Mouse (Mus musculus) right cerebral cortex, adult 2 months (tissue): ENCODE measurements around the gene Sfmbt2.

Experiments used
- DNase-seq, 2 experiments: peaks; one replicate each; pipeline ENCODE4 v3.0.0; 2021 to 2022; ENCODE audit warnings: low spot score in 2 of 2

The Sfmbt2 gene

GRCm38 (mm10) chr2:10372776-10373507 is 2.6 kb downstream of the Sfmbt2 start:
- peak; percentile 11 to 36 for DNase-seq

GRCm38 (mm10) chr2:10373508-10374206 is 3.3 kb downstream of the Sfmbt2 start:
- peak; percentile 12 to 27 for DNase-seq

- DNase-seq = peak; percentile 11 to 39
Observed at GRCm38 (mm10) chr2:10374207-10375023, 4.1 kb downstream of the Sfmbt2 start.

- peak; percentile 47 to 50 for DNase-seq
Observed at GRCm38 (mm10) chr2:10375024-10375372, 4.7 kb downstream of the Sfmbt2 start.

- DNase-seq = no peak
Observed at GRCm38 (mm10) chr2:10389988-10390387, 19.7 kb downstream of the Sfmbt2 start.

- no peak for DNase-seq
Observed at GRCm38 (mm10) chr2:10390791-10391190, 20.5 kb downstream of the Sfmbt2 start.

- DNase-seq = peak; percentile 69
Observed at GRCm38 (mm10) chr2:10395143-10395542, 24.8 kb downstream of the Sfmbt2 start.

GRCm38 (mm10) chr2:10397790-10398189 is 27.5 kb downstream of the Sfmbt2 start:
- DNase-seq = no peak

- no peak for DNase-seq
Observed at GRCm38 (mm10) chr2:10406151-10406550, 35.8 kb downstream of the Sfmbt2 start.

- no peak for DNase-seq
Observed at GRCm38 (mm10) chr2:10409422-10409821, 39.1 kb downstream of the Sfmbt2 start.

GRCm38 (mm10) chr2:10410069-10410468 is 39.8 kb downstream of the Sfmbt2 start:
- DNase-seq = peak; percentile 11 to 19

- DNase-seq = no peak
Observed at GRCm38 (mm10) chr2:10420944-10421420, 50.7 kb downstream of the Sfmbt2 start.

GRCm38 (mm10) chr2:10437290-10437689 is 67.0 kb downstream of the Sfmbt2 start:
- no peak for DNase-seq

- DNase-seq = no peak
Observed at GRCm38 (mm10) chr2:10441811-10442210, 71.5 kb downstream of the Sfmbt2 start.

- DNase-seq = no peak
Observed at GRCm38 (mm10) chr2:10453577-10453976, 83.3 kb downstream of the Sfmbt2 start.

- DNase-seq = no peak
Observed at GRCm38 (mm10) chr2:10458309-10458708, 88.0 kb downstream of the Sfmbt2 start.

- no peak for DNase-seq
Observed at GRCm38 (mm10) chr2:10516516-10516915, 146.2 kb downstream of the Sfmbt2 start.

GRCm38 (mm10) chr2:10521719-10522415 is 151.6 kb downstream of the Sfmbt2 start:
- no peak for DNase-seq

- DNase-seq = no peak
Observed at GRCm38 (mm10) chr2:10525622-10526021, 155.3 kb downstream of the Sfmbt2 start.

GRCm38 (mm10) chr2:10541762-10542161 is 171.5 kb downstream of the Sfmbt2 start:
- no peak for DNase-seq

GRCm38 (mm10) chr2:10542388-10542787 is 172.1 kb downstream of the Sfmbt2 start:
- no peak for DNase-seq

GRCm38 (mm10) chr2:10558816-10559215 is 188.5 kb downstream of the Sfmbt2 start:
- no peak for DNase-seq
